Mouse (Mus musculus): Measurements from ENCODE around the gene 9230102O04Rik. TPM values are rescaled to one million over a fixed set of nuclear protein-coding genes. Genes with fewer than 3 reads are reported as not detected.
A peak's percentile ranks its signal among the peaks of the same experiment; 100 is the strongest.

9230102O04Rik gene
- polyA plus RNA-seq, 2 experiments = not detected

DNA sequence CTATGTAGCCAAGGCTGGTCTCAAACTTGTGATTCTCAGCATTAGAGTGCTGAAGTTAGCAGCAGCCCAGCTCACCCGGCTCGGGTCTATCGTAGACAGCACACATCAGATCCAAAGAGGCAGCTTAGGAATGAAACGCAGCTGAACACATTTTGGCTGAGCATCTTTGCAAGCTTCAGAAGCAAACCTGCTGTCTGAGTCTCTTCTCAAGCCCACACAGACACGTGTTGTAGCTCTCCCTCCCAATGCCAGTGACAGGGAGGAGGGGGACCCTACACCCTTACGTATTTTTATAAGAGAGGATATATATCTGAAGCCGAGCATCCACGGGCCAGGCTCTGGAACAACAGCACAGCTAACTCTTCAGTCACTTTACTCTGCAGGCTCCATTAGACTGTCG lies 28.3 kb upstream of the 9230102O04Rik start:
- 84% methylated on average over 9 of the region's 9 CpGs for WGBS
- TF ChIP-seq POLR2A (IDR thresholded peaks at IDR 0.05; ENCODE audit: borderline replicate concordance, extremely low read depth, insufficient read depth, insufficient read length) = no peak
- ATAC-seq (ENCODE audit: low FRiP score, low read depth) (no peak), DNase-seq (ENCODE audit: low spot score) (no peak)
- H3K9me3 ChIP-seq (ENCODE audit: control insufficient read depth, low read length) = no peaks in the 10 kb centered on the region
- H3K27ac ChIP-seq (replicated peaks; ENCODE audit: low read depth, low read length) = no peak overlapping the region
- no peaks in the 10 kb centered on the region for H3K4me1 ChIP-seq (ENCODE audit: control insufficient read depth, insufficient read depth, low read length)
- peaks cover 16% of the 10 kb centered on the region for H3K36me3 ChIP-seq (ENCODE audit: control insufficient read depth, insufficient read depth, low read length)
- H3K9ac ChIP-seq (ENCODE audit: low read depth, low read length, severe bottlenecking) = no peak overlapping the region
- H3K27me3 ChIP-seq (ENCODE audit: control insufficient read depth, insufficient read depth, low read length) = no peaks in the 10 kb centered on the region
- H3K4me3 ChIP-seq (replicated peaks; ENCODE audit: low read length) = no peak overlapping the region
- no peak overlapping the region for H3K4me2 ChIP-seq (replicated peaks; ENCODE audit: low read depth, low read length, severe bottlenecking)

DNA sequence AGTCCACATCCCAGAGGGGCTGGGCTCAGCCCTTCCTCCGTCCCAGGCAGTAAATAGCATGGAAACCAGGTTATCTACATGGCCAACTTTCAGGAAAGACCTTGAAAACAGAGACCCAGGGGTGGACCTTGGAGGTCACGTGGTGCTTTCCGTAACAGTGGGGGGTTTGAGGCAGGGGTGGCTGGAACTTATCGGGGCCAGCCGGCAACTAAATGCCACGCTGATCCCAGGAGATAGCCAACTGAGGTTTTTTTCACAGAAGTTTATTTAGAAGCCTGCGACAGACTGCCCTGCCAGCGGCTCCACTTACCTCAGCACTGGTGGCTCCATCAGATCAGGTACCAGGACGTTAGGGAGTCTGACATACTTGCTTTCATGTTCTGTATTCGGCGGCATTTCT lies 16.7 kb upstream of the 9230102O04Rik start:
- DNase-seq (ENCODE audit: low spot score) = no peak
- H3K4me1 ChIP-seq (ENCODE audit: control insufficient read depth, insufficient read depth, low read length) = no peaks in the 10 kb centered on the region; the same call in 1 of the 2 replicates
- no peaks in the 10 kb centered on the region for H3K27me3 ChIP-seq (ENCODE audit: control insufficient read depth, insufficient read depth, low read length)
- peak overlapping the region; percentile 40 for H3K4me2 ChIP-seq (replicated peaks; ENCODE audit: low read depth, low read length, severe bottlenecking)
- H3K27ac ChIP-seq (replicated peaks; ENCODE audit: low read depth, low read length) = no peak overlapping the region
- ATAC-seq (ENCODE audit: low FRiP score, low read depth) = no peak
- 6% methylated on average over 11 of the region's 11 CpGs for WGBS
- H3K9me3 ChIP-seq (ENCODE audit: control insufficient read depth, low read length) = no peaks in the 10 kb centered on the region
- peak overlapping the region; percentile 2; the same call in 1 of the 2 replicates for H3K4me3 ChIP-seq (replicated peaks; ENCODE audit: low read length)
- no peak for TF ChIP-seq POLR2A (IDR thresholded peaks at IDR 0.05; ENCODE audit: borderline replicate concordance, extremely low read depth, insufficient read depth, insufficient read length)
- 0 out of 2 replicates have a peak overlapping the region, but pooled peaks have one; percentile 21 for H3K9ac ChIP-seq (ENCODE audit: low read depth, low read length, severe bottlenecking)
- no peaks in the 10 kb centered on the region for H3K36me3 ChIP-seq (ENCODE audit: control insufficient read depth, insufficient read depth, low read length)

DNA sequence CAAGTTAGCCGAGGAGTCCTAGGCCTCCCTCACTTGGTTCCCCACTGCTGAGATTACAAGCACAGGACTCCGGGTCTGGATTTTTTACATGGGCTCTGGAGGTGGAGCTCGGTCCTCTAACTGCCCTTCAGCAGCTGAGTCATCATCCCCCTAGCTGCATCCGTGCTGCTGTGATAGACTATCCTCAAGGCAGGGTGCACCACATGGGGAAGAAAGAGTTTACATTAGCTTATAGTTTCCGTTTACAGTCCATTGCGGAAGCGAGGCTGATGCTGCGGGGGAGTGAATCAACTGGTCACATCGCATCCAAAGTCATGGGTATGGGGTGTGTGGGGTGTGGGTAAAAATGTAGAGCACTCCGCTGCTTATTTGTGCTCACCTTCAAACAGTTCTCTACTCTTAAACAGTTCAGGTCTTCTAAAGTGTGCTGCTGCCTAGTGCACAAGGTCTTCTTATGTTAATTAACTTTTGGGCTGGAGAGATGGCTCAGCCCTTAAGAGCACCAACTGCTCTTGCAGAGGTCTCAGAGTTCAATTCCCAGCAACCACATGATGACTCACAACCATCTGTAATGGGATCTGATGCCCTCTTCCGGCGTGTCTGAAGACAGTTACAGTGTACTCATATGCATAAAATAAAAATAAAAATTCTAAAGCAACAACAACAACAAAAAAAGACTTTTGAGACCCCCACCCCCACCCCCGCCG lies 14.7 kb upstream of the 9230102O04Rik start:
- peaks cover 9% of the 10 kb centered on the region for H3K27me3 ChIP-seq (ENCODE audit: control insufficient read depth, insufficient read depth, low read length)
- no peak for ATAC-seq (ENCODE audit: low FRiP score, low read depth)
- DNase-seq (ENCODE audit: low spot score) = no peak
- H3K9me3 ChIP-seq (ENCODE audit: control insufficient read depth, low read length) = no peaks in the 10 kb centered on the region
- H3K27ac ChIP-seq (replicated peaks; ENCODE audit: low read depth, low read length) = no peak overlapping the region
- no peaks in the 10 kb centered on the region for H3K36me3 ChIP-seq (ENCODE audit: control insufficient read depth, insufficient read depth, low read length)
- no peak overlapping the region for H3K4me2 ChIP-seq (replicated peaks; ENCODE audit: low read depth, low read length, severe bottlenecking)
- H3K9ac ChIP-seq (ENCODE audit: low read depth, low read length, severe bottlenecking) = no peak overlapping the region
- TF ChIP-seq POLR2A (IDR thresholded peaks at IDR 0.05; ENCODE audit: borderline replicate concordance, extremely low read depth, insufficient read depth, insufficient read length) = no peak
- no peaks in the 10 kb centered on the region; the same call in 1 of the 2 replicates for H3K4me1 ChIP-seq (ENCODE audit: control insufficient read depth, insufficient read depth, low read length)
- no peak overlapping the region for H3K4me3 ChIP-seq (replicated peaks; ENCODE audit: low read length)
- 56% methylated on average over 14 of the region's 14 CpGs for WGBS

DNA sequence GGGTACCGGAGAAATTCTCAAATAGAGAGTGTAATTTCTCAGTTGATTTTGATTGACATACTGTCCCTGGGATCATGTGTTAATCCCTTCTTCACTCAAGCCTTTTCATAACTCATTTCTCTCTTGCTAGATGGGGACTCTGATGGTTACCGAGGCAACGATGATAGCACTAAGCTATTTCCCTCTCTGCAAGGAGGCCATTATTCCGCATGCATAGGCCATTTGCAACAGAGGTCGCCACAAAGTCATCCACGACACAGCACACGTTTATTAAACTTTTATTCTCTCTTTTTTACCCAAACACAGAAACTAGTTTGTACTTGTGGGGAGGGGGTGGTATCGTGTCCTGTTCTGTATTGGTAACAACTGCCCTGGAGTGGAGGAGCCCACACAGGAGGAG lies 8.5 kb upstream of the 9230102O04Rik start:
- no peaks in the 10 kb centered on the region for H3K4me1 ChIP-seq (ENCODE audit: control insufficient read depth, insufficient read depth, low read length)
- no peak overlapping the region for H3K4me2 ChIP-seq (replicated peaks; ENCODE audit: low read depth, low read length, severe bottlenecking)
- no peak for TF ChIP-seq POLR2A (IDR thresholded peaks at IDR 0.05; ENCODE audit: borderline replicate concordance, extremely low read depth, insufficient read depth, insufficient read length)
- 8% methylated on average over 8 of the region's 8 CpGs for WGBS
- no peak overlapping the region for H3K9ac ChIP-seq (ENCODE audit: low read depth, low read length, severe bottlenecking)
- no peak overlapping the region for H3K4me3 ChIP-seq (replicated peaks; ENCODE audit: low read length)
- no peak overlapping the region for H3K27ac ChIP-seq (replicated peaks; ENCODE audit: low read depth, low read length)
- ATAC-seq (ENCODE audit: low FRiP score, low read depth) (no peak), DNase-seq (ENCODE audit: low spot score) (no peak)
- H3K36me3 ChIP-seq (ENCODE audit: control insufficient read depth, insufficient read depth, low read length) = no peaks in the 10 kb centered on the region
- H3K9me3 ChIP-seq (ENCODE audit: control insufficient read depth, low read length) = no peaks in the 10 kb centered on the region
- peaks cover 70% of the 10 kb centered on the region for H3K27me3 ChIP-seq (ENCODE audit: control insufficient read depth, insufficient read depth, low read length)

DNA sequence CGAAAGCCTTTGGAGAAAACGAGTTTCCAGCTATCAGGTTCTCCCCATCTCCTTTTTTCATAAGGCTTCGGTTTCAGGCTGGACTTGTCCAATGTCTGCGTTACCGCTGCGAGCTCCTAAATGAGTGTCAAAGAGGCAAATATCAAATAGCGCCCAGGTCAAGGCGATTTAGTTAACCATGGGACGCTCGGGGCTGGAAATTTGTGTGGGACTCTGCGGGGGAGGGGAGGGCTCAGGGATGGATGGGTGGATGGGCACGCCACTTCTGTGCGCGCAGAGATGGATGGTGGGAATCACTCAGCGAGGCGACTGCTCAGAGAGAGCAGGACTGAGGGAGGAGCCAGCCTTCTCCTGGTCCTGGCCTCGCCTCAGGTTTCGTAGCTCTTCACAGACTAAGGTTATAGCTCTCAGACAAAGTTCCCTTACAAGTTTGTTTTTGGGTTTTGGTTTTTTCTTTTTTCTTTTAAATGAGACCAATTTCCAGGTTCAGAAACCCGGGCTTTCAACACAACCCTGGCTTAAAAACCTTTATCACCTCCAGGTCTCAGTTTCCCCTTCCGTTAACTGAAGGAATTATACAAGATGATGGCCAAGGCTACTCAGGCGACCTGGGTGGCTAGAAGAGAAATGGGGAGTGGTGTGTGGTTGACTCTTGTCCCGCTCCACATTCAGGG lies 6.9 kb upstream of the 9230102O04Rik start:
- no peaks in the 10 kb centered on the region for H3K4me1 ChIP-seq (ENCODE audit: control insufficient read depth, insufficient read depth, low read length)
- under 1% methylated on average over 22 of the region's 22 CpGs for WGBS
- H3K27ac ChIP-seq (replicated peaks; ENCODE audit: low read depth, low read length) = no peak overlapping the region
- no peak for ATAC-seq (ENCODE audit: low FRiP score, low read depth)
- no peak overlapping the region; the same call in 1 of the 2 replicates for H3K4me2 ChIP-seq (replicated peaks; ENCODE audit: low read depth, low read length, severe bottlenecking)
- no peak for TF ChIP-seq POLR2A (IDR thresholded peaks at IDR 0.05; ENCODE audit: borderline replicate concordance, extremely low read depth, insufficient read depth, insufficient read length)
- H3K4me3 ChIP-seq (replicated peaks; ENCODE audit: low read length) = peak overlapping the region; percentile 16
- DNase-seq (ENCODE audit: low spot score) = no peak
- peaks cover 81% of the 10 kb centered on the region for H3K27me3 ChIP-seq (ENCODE audit: control insufficient read depth, insufficient read depth, low read length)
- no peak overlapping the region for H3K9ac ChIP-seq (ENCODE audit: low read depth, low read length, severe bottlenecking)
- no peaks in the 10 kb centered on the region for H3K9me3 ChIP-seq (ENCODE audit: control insufficient read depth, low read length)
- H3K36me3 ChIP-seq (ENCODE audit: control insufficient read depth, insufficient read depth, low read length) = no peaks in the 10 kb centered on the region
